Mouse (Mus musculus) embryo, embryonic 9.5 days (tissue): ENCODE data around the gene Olfr761.
"Not testable (repeated sequence)": the region's sequence is repeated elsewhere in the genome, so short reads cannot be mapped to it uniquely, and the experiment has no call there.

Source experiments
- DNase-seq: peaks from one replicate; pipeline ENCODE4 v3.0.0-alpha.2; 2017; ENCODE audit errors: extremely low spot score

The Olfr761 gene

DNA sequence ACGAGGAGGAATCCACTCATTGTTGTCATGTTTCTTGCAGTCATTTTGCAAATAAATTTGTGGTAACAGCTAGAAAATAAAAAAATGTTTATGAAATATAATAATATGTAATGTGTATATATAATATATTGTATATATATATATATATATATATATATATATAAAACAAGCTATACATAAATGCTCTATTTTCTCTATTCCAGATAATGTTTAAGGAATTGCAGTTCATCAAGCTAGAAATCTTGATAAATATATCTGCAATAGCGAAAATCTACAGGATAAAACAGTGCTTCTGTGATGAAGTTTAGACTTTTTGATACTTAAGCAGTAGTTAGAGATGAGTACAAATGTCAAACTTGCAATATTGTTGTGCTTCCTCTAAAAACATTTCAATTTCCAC is at the start of gene Olfr761:
TSS of gene Olfr761 (minus strand) at position 101 of the 400 bp plus-strand sequence.
- no peak for DNase-seq

DNA sequence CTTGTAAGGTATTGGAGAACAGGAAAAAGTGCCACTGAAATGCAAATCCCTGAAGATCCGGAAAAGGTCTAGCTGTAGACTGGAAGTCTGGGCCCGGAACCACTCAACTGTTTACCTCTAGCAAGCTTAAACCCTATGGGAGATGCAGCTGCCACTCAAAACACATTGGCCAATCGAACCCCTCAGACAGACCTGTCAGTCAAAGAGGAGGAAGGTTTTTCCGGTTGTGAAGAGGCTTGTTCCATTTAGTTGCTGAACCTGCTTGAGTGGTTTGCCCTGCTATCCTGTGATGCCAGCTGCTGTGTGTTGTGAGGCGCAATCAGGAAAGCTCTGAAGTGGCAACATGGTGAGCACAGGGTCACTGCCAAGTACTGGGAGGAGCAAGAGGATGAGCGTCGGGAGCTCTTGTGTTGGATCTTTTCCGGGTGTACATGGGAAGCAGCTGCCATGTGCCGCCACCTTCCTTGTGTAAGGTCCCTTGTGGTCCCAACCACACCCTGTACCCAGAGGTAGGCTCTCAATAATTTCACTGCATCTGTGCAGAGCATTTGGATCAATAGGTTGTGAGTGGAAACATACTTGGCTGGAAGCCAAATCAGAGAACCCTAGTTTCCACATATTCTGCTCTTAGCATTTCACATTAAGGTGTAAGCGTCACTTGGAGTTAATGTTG is 42.9 kb upstream of the Olfr761 start:
- DNase-seq, result peak; percentile 1

DNA sequence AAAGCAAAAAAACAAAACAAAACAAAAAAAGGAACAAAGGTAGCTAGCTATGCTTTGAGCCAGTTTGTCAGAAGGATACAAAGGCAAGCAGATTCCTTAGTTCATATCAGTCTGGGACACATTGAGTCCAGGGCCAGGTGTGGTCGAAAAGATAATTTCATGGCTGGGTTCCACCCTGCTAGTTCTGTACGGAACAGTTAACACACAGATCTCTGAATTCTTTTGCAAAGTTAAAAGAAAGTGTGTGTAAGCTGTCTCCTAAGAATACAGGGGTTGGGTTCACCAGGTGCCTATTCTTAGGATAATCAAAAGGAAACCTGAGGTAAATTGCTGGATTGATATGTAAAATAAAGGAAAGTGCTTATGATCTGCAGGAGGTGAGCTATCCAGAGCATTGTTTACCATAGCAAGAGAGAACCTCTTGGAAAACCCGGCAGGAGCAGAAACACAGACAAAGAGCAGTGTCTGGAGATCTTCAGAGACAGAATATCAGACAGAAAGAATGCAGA is 37.6 kb upstream of the Olfr761 start:
- DNase-seq, result no peak

DNA sequence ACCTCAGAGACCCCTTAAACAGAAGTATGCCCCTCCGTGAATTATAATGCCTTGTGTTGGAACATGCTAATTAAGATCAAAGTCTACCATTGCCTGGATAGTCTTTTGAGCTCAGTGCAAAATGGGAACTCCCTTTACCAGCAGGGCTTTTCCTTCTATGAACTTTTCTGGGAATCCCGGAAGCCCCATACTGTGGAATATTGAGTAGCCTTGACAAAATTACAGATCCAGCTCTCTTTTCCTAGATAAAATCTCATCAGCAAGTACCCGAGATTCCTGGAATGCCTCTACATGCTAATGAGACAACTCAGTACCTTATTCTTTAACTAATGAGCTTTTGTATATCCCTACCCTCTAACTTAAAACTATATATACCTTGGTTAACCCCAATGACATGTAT is 20.7 kb upstream of the Olfr761 start:
- no peak for DNase-seq

DNA sequence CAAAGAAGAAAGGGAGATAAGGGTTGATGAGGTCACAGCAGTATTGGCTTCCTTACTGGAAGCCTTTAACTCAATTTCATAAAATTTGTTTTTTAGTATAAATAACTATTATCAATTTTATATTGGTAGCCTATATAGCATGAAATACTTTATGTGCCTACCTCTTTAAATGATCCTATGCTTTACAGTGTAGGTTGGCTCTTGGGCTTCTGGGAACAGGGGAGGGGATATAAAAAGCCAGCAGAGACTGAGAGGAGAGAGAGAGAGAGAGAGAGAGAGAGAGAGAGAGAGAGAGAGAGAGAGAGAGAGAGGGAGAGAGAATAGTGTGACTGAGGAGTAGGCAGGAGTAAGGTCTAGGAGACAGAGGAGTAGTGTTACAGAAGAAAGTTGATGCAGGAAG is 32.6 kb downstream of the Olfr761 start, which contains the start of gene Olfr128:
TSS of gene Olfr128 (plus strand) at position 301 of the 400 bp plus-strand sequence.
- no peak for DNase-seq

DNA sequence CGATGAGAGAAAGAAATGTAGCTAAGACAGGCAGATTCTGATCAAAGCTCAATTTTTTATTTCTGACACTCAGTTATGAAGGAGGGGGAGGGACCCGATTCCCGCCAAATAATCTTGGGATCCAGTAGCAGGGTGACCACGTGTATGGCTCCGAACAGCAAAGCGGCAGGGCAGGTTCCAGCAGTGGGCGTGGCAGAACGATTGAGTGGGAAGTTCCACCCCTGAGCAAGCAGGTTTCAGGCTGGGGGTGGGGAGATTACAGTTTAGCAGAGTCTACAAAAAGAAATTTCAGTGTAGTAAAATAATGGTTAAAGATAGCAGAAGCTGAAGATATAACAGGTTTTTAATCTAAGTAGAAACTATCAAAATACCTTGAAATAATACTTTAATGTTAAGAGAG is 46.1 kb downstream of the Olfr761 start:
- not testable (repeated sequence) for DNase-seq
